Mouse (Mus musculus) CD4-positive, CD25-positive, alpha-beta regulatory T cell, adult 2 months (primary cell): Measurements from ENCODE around the gene Cma2.
A peak's percentile ranks its signal among the peaks of the same experiment; 100 is the strongest.
"Not testable (repeated sequence)": the region's sequence is repeated elsewhere in the genome, so short reads cannot be mapped to it uniquely, and the experiment has no call there.

Experiments
- DNase-seq: peaks from one replicate; pipeline ENCODE4 v3.0.0-alpha.2; 2012; ENCODE audit warnings: low read depth, low spot score

Gene Cma2

GRCm38 (mm10) chr14:55950346-55951030 is at the start of gene Cma2:
TSS of gene Cma2 (plus strand) at chr14:55950980.
- DNase-seq: no peak

- peak; percentile 47 for DNase-seq
These were observed 45.3 kb upstream of the Cma2 start for GRCm38 (mm10) chr14:55905518-55905917.

- DNase-seq: peak; percentile 45
These were observed 37.4 kb upstream of the Cma2 start for GRCm38 (mm10) chr14:55913406-55913805.

DNA sequence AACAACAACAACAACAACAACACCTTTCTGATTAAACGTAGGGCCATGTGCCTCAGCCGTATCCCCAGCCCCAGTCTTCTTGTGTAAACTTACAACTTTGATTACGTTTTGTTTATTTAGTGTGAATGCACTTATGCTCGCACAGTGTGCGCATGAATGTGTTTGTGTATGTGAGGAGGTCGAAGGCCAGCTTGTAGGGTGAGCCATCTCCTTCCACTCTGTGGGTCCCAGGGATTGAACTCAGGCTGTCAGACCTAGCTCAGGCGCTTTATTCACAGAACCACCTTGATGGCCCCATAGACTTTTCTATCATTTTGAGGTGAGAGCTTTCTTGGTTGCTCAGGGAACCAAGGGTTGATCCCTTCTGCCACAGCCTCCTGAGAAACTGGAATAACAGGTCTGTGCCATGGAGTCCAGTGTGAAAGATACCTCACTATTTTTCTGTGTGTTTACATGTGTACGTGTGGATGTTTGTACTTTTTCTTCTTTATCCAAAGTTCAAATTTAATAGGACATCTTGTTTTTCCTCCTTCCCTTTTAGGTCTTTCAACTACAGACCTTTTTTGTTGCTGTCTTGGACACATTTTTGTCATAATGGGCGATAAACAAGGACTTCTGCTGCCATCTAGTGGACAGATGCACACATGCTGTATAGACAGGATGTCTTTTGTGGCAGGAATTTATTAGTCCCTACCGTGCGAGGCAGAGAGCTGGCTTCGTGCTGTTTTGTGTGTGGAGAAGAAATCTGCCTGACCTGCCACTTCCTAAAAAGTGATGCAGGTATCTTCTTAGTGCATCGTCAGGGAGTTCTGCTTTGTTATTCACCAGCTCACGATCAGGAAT is 32.3 kb upstream of the Cma2 start:
- peak; percentile 93 for DNase-seq

DNA sequence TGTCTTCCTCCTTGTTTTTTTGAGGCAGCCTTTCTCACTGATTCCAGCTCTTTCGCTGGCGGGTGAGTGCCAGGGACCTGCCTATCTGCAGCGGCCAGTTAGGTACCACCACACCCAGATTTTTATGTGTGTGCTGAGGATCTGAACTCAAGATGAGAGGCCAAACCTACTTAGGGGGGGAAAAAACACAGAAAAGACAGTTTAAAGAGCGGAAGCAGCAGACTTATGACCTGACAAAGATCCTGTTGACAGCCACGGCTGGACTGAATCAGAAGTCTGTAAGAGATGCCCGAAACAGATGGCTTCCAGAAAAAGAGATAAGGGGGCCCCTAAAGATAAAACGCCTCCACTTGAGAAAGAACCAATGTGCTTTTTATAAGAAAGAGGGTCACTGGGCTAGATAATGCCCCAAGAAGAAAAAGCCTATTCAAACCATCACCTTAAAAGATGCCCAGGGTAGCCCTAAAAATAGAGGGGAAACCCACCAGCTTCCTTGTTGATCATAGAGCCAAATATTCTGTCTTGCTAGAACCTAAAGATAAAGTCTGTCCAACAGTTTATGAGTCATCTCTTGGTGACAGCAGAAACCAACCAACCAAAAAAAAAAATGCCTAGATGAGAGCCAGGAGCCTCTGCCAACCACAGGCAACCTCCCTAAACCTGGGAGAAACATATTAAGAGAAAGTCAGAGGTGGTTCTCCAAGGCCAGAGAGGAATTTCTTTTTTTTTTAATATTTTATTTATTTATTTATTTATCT is 28.1 kb upstream of the Cma2 start:
- DNase-seq: no peak

DNA sequence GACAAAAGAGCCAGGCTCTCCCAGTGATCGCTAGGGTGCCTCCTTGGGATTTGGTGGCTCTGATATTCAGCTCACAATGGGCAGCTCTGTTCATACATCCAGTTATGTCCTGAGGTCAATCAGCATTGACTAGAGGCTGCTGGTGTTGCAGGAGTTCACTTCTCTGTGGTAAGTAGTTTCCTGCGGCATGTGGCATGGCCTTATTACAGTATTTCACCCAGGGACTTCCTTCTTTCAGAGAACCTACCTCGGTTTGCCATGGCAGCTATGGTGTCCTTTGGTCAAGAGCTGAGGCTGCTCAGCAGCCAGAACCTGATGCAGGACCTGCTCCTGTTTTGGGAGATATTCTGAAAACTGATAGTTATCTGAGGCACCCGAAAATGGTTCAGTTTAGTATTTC is 23.9 kb upstream of the Cma2 start:
- no peak for DNase-seq

DNA sequence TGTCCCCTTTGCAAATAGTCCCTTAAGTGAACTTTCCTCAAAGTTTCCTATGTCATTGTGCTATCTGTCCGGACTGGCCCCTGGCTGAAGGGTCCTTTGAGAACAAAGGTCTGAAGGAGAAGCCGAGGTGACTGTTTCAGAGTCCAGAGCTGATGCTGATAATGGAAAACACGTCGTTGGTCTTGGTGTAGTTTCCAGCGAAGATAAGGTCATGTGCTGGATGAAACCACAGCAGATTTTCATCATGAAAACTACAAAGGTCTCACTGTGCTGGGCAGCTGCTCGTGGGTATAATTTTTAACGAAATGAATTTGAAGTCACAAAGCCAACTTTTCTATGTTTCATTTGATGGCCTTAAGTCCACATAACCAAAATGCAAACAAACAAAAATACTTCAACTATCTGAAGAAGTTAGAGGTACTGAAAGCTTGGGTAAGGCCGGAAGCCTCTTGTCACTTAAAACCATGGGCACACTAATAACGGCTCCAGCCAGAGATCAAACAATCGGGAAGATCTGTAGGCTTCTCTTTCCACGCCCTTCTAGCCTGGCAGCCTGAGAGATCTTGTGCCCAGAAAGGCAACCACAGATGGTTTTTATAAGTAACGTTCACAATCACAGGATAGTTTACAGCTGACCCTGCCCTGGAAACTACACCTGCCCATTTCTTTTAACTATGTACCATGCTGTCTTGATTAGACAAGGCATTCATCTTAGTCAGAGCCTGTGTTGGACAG is 21.4 kb upstream of the Cma2 start:
- no peak for DNase-seq

- DNase-seq: no peak
These were observed 17.2 kb upstream of the Cma2 start for GRCm38 (mm10) chr14:55933586-55933985.

- DNase-seq: no peak
These were observed 10.5 kb upstream of the Cma2 start for GRCm38 (mm10) chr14:55940070-55940800.

- no peak for DNase-seq
These were observed 7.2 kb upstream of the Cma2 start for GRCm38 (mm10) chr14:55943601-55944000.

DNA sequence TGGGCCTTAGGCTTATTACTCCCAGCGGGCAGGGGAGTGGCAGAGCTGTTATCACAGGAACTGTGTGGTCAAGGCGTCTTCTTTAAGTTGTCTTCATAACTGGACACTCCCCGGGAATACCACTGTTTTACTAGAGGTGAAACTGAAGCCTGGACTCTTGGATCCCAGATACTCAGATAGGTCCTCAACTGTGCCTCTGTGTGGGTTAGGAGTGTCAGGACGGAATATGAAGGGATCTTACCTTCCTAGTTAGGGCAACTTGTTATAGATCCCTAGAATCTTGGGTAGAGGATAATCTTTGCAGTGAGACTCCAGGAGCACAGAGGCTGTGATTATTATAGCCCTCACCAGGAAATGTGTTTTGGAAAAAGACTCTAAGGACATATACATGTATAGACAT is 6.2 kb upstream of the Cma2 start, which contains the start of gene Cma1:
Gene Cma1, minus strand, starts transcription at position 101 of the 400 bp plus-strand sequence.
- DNase-seq: no peak

DNA sequence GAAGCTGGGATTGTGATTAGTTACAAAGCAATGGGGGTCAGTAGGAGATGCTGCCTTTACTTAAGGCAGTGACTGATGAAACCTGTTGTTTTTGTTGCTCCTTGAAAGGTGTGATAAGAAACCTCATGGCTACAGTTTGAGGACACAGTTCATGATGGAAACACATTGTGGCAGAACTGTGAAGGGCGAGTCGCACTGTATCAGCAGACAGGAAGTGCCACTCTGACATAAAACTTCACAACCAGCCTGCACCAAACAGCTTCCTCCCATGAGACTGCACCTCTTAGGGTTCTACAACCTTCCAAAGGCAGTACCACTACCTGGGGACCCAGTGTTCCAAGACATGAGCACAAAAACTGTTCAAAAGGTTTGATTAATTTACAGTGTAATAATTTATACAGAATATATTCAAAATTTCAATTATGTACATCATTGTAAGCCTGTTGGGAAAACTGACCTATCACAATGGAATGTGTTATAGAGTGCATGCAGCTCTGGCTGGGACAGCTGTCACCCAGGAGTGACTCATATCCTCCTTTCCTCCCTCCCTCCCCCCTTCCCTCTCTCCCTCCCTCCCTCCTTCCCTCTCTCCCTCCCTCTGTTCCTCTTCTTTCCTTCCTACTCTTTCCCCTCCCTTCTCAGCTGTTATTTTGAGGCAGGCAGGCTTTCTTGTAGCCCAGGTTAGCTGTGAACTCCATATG is 4.4 kb upstream of the Cma2 start:
- DNase-seq: no peak

GRCm38 (mm10) chr14:55963263-55963662 is 12.5 kb downstream of the Cma2 start:
- no peak for DNase-seq

DNA sequence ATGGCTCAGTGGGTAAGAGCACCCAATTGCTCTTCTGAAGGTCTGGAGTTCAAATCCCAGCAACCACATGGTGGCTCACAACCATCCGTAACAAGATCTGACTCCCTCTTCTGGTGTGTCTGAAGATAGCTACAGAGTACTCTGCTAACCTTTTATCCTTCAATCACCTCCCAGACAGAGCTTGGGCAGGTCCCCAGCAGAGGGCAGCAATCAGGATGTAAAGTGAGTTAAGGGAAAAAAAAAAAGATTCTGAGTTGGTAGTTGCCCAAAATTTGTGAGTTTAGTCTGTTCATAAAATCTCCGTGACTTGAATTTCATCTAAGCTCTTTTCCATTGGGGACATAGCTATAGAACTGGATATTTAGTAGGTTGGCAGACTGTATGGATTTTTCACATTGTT is 13.1 kb downstream of the Cma2 start:
- not testable (repeated sequence) for DNase-seq

DNA sequence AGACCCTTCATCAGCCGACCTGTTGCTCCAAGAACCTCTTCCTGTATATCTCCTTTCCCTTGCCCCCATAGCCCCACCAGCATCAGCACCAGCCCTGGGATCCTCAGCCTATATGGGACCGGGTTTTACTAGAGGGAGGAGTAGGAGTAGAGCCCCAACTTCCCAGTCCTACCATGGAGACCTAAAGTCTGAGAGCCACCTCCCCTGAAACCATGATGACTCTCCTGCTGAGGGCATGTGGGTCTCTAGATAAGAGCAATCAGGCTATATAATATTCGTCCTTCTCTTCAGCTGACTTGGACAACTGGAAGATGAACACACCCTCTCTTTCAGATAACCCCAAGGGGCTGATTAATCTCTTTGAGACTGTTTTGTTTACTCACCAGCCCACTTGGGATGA is 36.7 kb downstream of the Cma2 start:
- not testable (repeated sequence) for DNase-seq

DNA sequence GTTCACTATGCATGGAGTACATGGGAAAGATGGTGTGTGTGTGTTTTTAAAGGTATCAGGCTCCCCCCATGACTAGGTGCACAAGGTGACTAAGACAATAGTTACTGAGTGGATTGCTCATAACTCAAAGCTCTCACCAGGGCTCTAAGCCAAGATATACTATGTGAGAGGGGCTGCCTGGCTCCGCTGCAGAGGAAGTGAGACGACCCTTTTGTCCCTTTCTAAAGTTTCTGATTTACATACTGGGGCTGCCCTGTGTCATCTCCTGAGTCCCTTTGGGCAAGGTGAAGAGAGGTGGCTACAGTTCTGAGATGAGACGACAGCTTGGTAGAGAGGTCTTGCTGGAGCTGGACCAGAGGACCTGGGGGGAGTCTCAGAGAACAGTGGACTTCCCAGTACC is 62.4 kb downstream of the Cma2 start:
- DNase-seq: no peak

DNA sequence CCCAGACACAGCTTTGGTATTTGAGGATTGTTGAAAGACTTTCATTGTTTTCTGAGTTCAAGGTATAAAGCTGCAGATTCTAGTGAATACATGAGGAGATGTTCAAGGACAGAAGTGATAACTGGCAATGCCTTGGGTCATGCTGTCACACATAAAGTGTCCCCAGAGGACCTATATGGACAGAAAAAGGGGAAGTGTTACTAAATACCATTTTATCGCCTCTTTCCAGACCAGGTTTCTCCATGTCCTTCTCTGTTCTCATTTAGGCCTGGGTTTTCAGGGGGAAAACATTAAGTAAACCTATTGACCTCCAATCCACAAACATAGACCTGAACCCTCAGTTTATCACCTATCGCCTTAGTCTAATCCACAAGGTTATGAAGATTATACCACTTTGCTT is 63.1 kb downstream of the Cma2 start:
- DNase-seq: no peak

DNA sequence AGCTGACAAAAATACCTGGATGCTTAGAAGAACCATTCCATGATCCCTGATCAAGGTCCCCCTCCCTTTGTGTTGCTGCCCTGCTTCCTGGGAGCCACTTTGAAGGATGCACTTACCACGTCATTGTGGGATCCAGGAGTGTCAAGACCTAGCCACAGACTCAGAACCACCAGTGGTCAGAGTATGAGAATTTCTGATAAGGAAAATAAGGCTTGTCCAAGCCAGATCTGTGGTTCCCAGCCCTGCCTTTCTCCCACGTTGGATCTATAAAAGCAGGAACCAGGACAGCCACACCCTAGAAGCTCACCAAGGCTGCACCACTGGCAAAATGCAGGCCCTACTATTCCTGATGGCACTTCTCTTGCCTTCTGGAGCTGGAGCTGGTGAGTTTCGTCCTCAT is 66.9 kb downstream of the Cma2 start, which contains the start of gene Mcpt1:
Gene Mcpt1, plus strand, starts transcription at position 301 of the 400 bp plus-strand sequence.
- DNase-seq: not testable (repeated sequence)

DNA sequence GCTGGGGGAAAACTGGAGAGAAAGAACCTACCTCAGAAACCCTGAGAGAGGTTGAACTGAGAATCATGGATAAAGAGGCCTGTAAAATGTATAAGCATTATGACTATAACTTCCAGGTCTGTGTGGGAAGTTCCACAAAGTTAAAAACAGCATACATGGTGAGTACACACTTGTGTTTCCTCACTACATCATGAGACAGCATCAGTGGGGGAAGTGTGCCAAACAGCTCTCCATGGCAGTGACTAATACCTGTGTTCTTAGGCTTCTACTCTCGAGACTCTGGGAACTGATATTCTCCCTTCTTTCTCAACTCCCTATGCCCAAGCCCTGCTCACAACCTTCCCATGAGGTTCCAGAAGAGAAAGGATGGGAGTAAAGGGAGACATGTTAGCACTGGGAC is 68.7 kb downstream of the Cma2 start:
- DNase-seq: no peak

DNA sequence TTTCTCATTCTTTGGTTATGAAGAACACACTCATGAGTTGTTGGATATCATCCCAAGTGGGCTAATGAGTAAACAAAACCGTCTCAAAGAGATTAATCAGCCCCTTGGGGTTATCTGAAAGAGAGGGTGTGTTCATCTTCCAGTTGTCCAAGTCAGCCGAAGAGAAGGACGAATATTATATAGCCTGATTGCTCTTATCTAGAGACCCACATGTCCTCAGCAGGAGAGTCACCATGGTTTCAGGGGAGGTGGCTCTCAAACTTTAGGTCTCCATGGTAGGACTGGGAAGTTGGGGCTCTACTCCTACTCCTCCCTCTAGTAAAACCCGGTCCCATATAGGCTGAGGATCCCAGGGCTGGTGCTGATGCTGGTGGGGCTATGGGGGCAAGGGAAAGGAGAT is 70.5 kb downstream of the Cma2 start:
- DNase-seq: not testable (repeated sequence)
